Mouse (Mus musculus): ENCODE results near the gene Rbm46.

- TF ChIP-seq CTCF (IDR thresholded peaks at IDR 0.05; ENCODE audit: borderline replicate concordance, insufficient read depth, low read length): no peak
- no peak for TF ChIP-seq POLR2A (IDR thresholded peaks at IDR 0.05; ENCODE audit: low read depth, low read length)
Observed at GRCm38 (mm10) chr3:82908671-82909070, 32.4 kb upstream of the Rbm46 start.
